Mouse (Mus musculus): ENCODE data around the gene Ogdh.

GRCm38 (mm10) chr11:6389483-6389921, 98.1 kb downstream of the Ogdh start:
- TF ChIP-seq CTCF (IDR thresholded peaks at IDR 0.05; ENCODE audit: low read depth) = no peak
- no peak for TF ChIP-seq EP300 (IDR thresholded peaks at IDR 0.05; ENCODE audit: low read depth)

All from liver, postnatal 0 days (tissue).